Mouse (Mus musculus): ENCODE data around the gene Fnip2. TPM values are rescaled to one million over a fixed set of nuclear protein-coding genes. Genes with fewer than 3 reads are reported as not detected.

Gene Fnip2
- total RNA-seq, 2 experiments from 2014 or later: 3.1 to 3.3 TPM

- no peak for DNase-seq
- intact Hi-C loops (cut with DNase I): no loop called here
Measured at GRCm38 (mm10) chr3:79436186-79436585, 131.4 kb downstream of the Fnip2 start.

GRCm38 (mm10) chr3:79434985-79435384 is 132.6 kb downstream of the Fnip2 start:
- intact Hi-C loops (cut with DNase I): no loop called here
- no peak for DNase-seq

GRCm38 (mm10) chr3:79434436-79434835 is 133.2 kb downstream of the Fnip2 start:
- intact Hi-C loops (cut with DNase I): no loop called here

GRCm38 (mm10) chr3:79433593-79433992 is 134.0 kb downstream of the Fnip2 start:
- DNase-seq: no peak
- intact Hi-C loops (cut with DNase I): no loop called here

More at GRCm38 (mm10) chr3:79434436-79434835, 133.2 kb downstream of the Fnip2 start:
- DNase-seq: no peak

- intact Hi-C loops (cut with DNase I): no loop called here
- no peak for DNase-seq
Measured at GRCm38 (mm10) chr3:79425441-79425840, 142.2 kb downstream of the Fnip2 start.

GRCm38 (mm10) chr3:79418921-79419320 is 148.7 kb downstream of the Fnip2 start:
- intact Hi-C loops (cut with DNase I): no loop called here
- DNase-seq: no peak

GRCm38 (mm10) chr3:79416944-79417680 is 150.5 kb downstream of the Fnip2 start:
- DNase-seq: no peak
- intact Hi-C loops (cut with DNase I): no loop called here

GRCm38 (mm10) chr3:79415929-79416328 is 151.7 kb downstream of the Fnip2 start:
- intact Hi-C loops (cut with DNase I): no loop called here
- DNase-seq: no peak

- DNase-seq: no peak
- intact Hi-C loops (cut with DNase I): no loop called here
Measured at GRCm38 (mm10) chr3:79415081-79415480, 152.5 kb downstream of the Fnip2 start.

GRCm38 (mm10) chr3:79413492-79413891 is 154.1 kb downstream of the Fnip2 start:
- DNase-seq: no peak
- intact Hi-C loops (cut with DNase I): no loop called here

GRCm38 (mm10) chr3:79411666-79412065 is 155.9 kb downstream of the Fnip2 start:
- intact Hi-C loops (cut with DNase I): no loop called here
- DNase-seq: no peak

GRCm38 (mm10) chr3:79410629-79410995 is 157.0 kb downstream of the Fnip2 start:
- intact Hi-C loops (cut with DNase I): no loop called here
- no peak for DNase-seq

- no peak for DNase-seq
- intact Hi-C loops (cut with DNase I): no loop called here
Measured at GRCm38 (mm10) chr3:79409927-79410628, 157.5 kb downstream of the Fnip2 start.

GRCm38 (mm10) chr3:79408546-79408945 is 159.1 kb downstream of the Fnip2 start:
- no peak for DNase-seq
- intact Hi-C loops (cut with DNase I): no loop called here

Other genes with a start within 250 kb of the Fnip2 start
- gene Gm17359, start 231.1 kb downstream of the Fnip2 start, total RNA-seq (2021): not detected
- gene Ppid, start 23.5 kb upstream of the Fnip2 start, total RNA-seq (2021): 10 to 100 TPM; 40.2 to 46.0 TPM
- 1 to 10 TPM; 1.3 to 1.4 TPM for gene 4930579G24Rik, start 61.3 kb upstream of the Fnip2 start, total RNA-seq (2021)
- 100 to 1,000 TPM; 102 to 123 TPM for gene Etfdh, start 61.7 kb upstream of the Fnip2 start, total RNA-seq (2021)
- not detected for gene Rxfp1, start 170.1 kb upstream of the Fnip2 start, total RNA-seq (2021)

Measured in gastrocnemius, postnatal 36 days (tissue).